Mouse (Mus musculus) embryonic facial prominence, embryonic 11.5 days (tissue): ENCODE data around the gene Hacd1. TPM values are rescaled to one million over a fixed set of nuclear protein-coding genes. Genes with fewer than 3 reads are reported as not detected.
"Not testable (repeated sequence)": the region's sequence is repeated elsewhere in the genome, so short reads cannot be mapped to it uniquely, and the experiment has no call there.

Source experiments
- ATAC-seq: fragments of 200-750 bp; cut with Nextera tagmentation; replicated peaks from 2 replicates; pipeline ENCODE4 v1.8.0; 2017; ENCODE audit warnings: low read depth; ENCODE audit not compliant: insufficient number of reproducible peaks, low FRiP score, low TSS enrichment
- DNase-seq: peaks from one replicate; pipeline ENCODE4 v3.0.0-alpha.2; 2015; ENCODE audit warnings: low spot score
- H3K27ac ChIP-seq: fragments of 300-500 bp; sonication (generic); replicated peaks from 2 replicates; pipeline ENCODE4 v1.5.1; 2014; ENCODE audit warnings: mild to moderate bottlenecking, low read depth, low read length, control low read depth
- H3K27me3 ChIP-seq: fragments of 300-500 bp; sonication (generic); 2 replicates; pipeline ENCODE4 v1.6.1; 2014; ENCODE audit warnings: mild to moderate bottlenecking, low read length, moderate library complexity, mixed read lengths; ENCODE audit not compliant: control insufficient read depth, insufficient read depth
- H3K36me3 ChIP-seq: fragments of 300-500 bp; sonication (generic); replicated peaks from 2 replicates; pipeline ENCODE4 v1.6.1; 2014; ENCODE audit warnings: low read depth, mild to moderate bottlenecking, low read length, moderate library complexity, mixed read lengths; ENCODE audit not compliant: control insufficient read depth, insufficient read depth
- H3K4me1 ChIP-seq: fragments of 300-500 bp; sonication (generic); 2 replicates; pipeline ENCODE4 v1.6.1; 2014; ENCODE audit warnings: low read length, mixed read lengths; ENCODE audit not compliant: control insufficient read depth, insufficient read depth
- H3K4me2 ChIP-seq: fragments of 300-500 bp; sonication (generic); 2 replicates; pipeline ENCODE4 v1.6.1; 2014; ENCODE audit warnings: low read depth, mild to moderate bottlenecking, control low read depth, low read length, moderate library complexity
- H3K4me3 ChIP-seq: fragments of 300-500 bp; sonication (generic); 2 replicates; pipeline ENCODE4 v1.5.1; 2014; ENCODE audit warnings: low read depth, low read length, control low read depth
- H3K9ac ChIP-seq: fragments of 300-500 bp; sonication (generic); replicated peaks from 2 replicates; pipeline ENCODE4 v1.6.1; 2014; ENCODE audit warnings: mild to moderate bottlenecking, control low read depth, low read length
- H3K9me3 ChIP-seq: fragments of 300-500 bp; sonication (generic); replicated peaks from 2 replicates; pipeline ENCODE4 v1.6.1; 2016; ENCODE audit warnings: mild to moderate bottlenecking, low read length, inconsistent platforms, mixed read lengths; ENCODE audit not compliant: control insufficient read depth
- WGBS: fragments of 180-500 bp; shearing (Covaris S2); extraction: QIAGEN DNeasy Blood & Tissue Kit; methylation state at CpG from one replicate; pipeline ENCODE4 v1.1.7; 2014; 5-methylcytosine and 5-hydroxymethylcytosine counted together
- polyA plus RNA-seq: library from polyadenylated mRNA; unstranded; fragments of >200 nt; fragmentation: Nextera tagmentation; extraction: Ambion mirVana; gene quantifications from 2 replicates; pipeline ENCODE4 v1.2.1, GENCODE M21; 2014

Hacd1 gene
- polyA plus RNA-seq: 45.4 and 48.4 TPM in 2 replicates

GRCm38 (mm10) chr2:14055566-14056331 lies at the start of gene Hacd1:
Gene Hacd1 (minus strand): TSS chr2:14056135.
- H3K4me3 ChIP-seq: peak within 1 kb of the TSS; percentile 74
- no peaks in the 10 kb centered on the region for H3K4me1 ChIP-seq
- H3K27ac ChIP-seq: peak within 1 kb of the TSS; percentile 76
- peak; percentile 88 for DNase-seq
- ATAC-seq: peak; percentile 87
- peak within 1 kb of the TSS; percentile 67 for H3K9ac ChIP-seq
- WGBS: 0% methylated on average over 55 of the region's 101 CpGs
- no peaks in the 10 kb centered on the region for H3K9me3 ChIP-seq
- H3K36me3 ChIP-seq: no peaks in the 10 kb centered on the region
- H3K27me3 ChIP-seq: no peaks in the 10 kb centered on the region
- H3K4me2 ChIP-seq: peak within 1 kb of the TSS; percentile 60

GRCm38 (mm10) chr2:14103924-14104323 lies 48.0 kb upstream of the Hacd1 start:
- ATAC-seq (no peak), DNase-seq (no peak)
- H3K4me2 ChIP-seq: no peak overlapping the region
- 100% methylated on average over 1 of the region's 1 CpGs for WGBS
- no peak overlapping the region for H3K4me3 ChIP-seq
- no peak overlapping the region for H3K27ac ChIP-seq
- H3K27me3 ChIP-seq: no peaks in the 10 kb centered on the region
- no peaks in the 10 kb centered on the region for H3K4me1 ChIP-seq
- H3K9ac ChIP-seq: no peak overlapping the region
- no peaks in the 10 kb centered on the region for H3K36me3 ChIP-seq
- H3K9me3 ChIP-seq: no peaks in the 10 kb centered on the region

GRCm38 (mm10) chr2:14102603-14103002 lies 46.7 kb upstream of the Hacd1 start:
- ATAC-seq (no peak), DNase-seq (no peak)
- Histone ChIP-seq H3K4me1 (no peaks in the 10 kb centered on the region), H3K4me2 (no peak overlapping the region), H3K9ac (no peak overlapping the region), H3K9me3 (no peaks in the 10 kb centered on the region), H3K4me3 (no peak overlapping the region), H3K27ac (no peak overlapping the region), H3K36me3 (no peaks in the 10 kb centered on the region), H3K27me3 (no peaks in the 10 kb centered on the region)
- WGBS: 97% methylated on average over 2 of the region's 2 CpGs

- no peak overlapping the region for H3K4me2 ChIP-seq
- no peaks in the 10 kb centered on the region for H3K4me1 ChIP-seq
- H3K4me3 ChIP-seq: no peak overlapping the region
- ATAC-seq: no peak
- DNase-seq: no peak
- H3K9ac ChIP-seq: no peak overlapping the region
- H3K9me3 ChIP-seq: no peaks in the 10 kb centered on the region
- H3K27me3 ChIP-seq: no peaks in the 10 kb centered on the region
- no peaks in the 10 kb centered on the region; the same call in 1 of the 2 replicates for H3K36me3 ChIP-seq
- no peak overlapping the region for H3K27ac ChIP-seq
These were observed 44.6 kb upstream of the Hacd1 start for GRCm38 (mm10) chr2:14100533-14100932.

- not testable (repeated sequence) for H3K27ac ChIP-seq, H3K4me3 ChIP-seq, H3K27me3 ChIP-seq, H3K4me2 ChIP-seq, DNase-seq, H3K9ac ChIP-seq, H3K36me3 ChIP-seq, H3K9me3 ChIP-seq, H3K4me1 ChIP-seq, ATAC-seq
- 92% methylated on average over 8 of the region's 9 CpGs for WGBS
These were observed 22.6 kb upstream of the Hacd1 start for GRCm38 (mm10) chr2:14078527-14078926.

GRCm38 (mm10) chr2:14074221-14074901 lies 18.4 kb upstream of the Hacd1 start:
- 0% methylated on average over 38 of the region's 38 CpGs for WGBS
- no peaks in the 10 kb centered on the region for H3K36me3 ChIP-seq
- no peak for DNase-seq
- H3K4me2 ChIP-seq: peak overlapping the region; percentile 57
- H3K4me1 ChIP-seq: no peaks in the 10 kb centered on the region
- H3K4me3 ChIP-seq: peak overlapping the region; percentile 81
- no peaks in the 10 kb centered on the region for H3K27me3 ChIP-seq
- peak overlapping the region; percentile 65 for H3K9ac ChIP-seq
- no peak for ATAC-seq
- H3K27ac ChIP-seq: peak overlapping the region; percentile 36
- H3K9me3 ChIP-seq: no peaks in the 10 kb centered on the region

- under 1% methylated on average over 49 of the region's 50 CpGs for WGBS
- Histone ChIP-seq H3K27ac (peak within 1 kb of the TSS; percentile 36), H3K4me1 (no peaks in the 10 kb centered on the region), H3K9ac (peak within 1 kb of the TSS; percentile 65), H3K4me2 (peak within 1 kb of the TSS; percentile 57), H3K4me3 (peak within 1 kb of the TSS; percentile 81), H3K36me3 (no peaks in the 10 kb centered on the region), H3K27me3 (no peaks in the 10 kb centered on the region), H3K9me3 (no peaks in the 10 kb centered on the region)
- ATAC-seq: peak; percentile 98
- DNase-seq: peak; percentile 90
These were observed 17.7 kb upstream of the Hacd1 start, which contains the start of gene Stam for GRCm38 (mm10) chr2:14073362-14074220. Gene Stam (plus strand): TSS chr2:14074098.
